Mouse (Mus musculus) liver, embryonic 12.5 days (tissue): ENCODE measurements around the gene BC037034. TPM values are rescaled to one million over a fixed set of nuclear protein-coding genes. Genes with fewer than 3 reads are reported as not detected.
A peak's percentile ranks its signal among the peaks of the same experiment; 100 is the strongest.

Experiments used
- ATAC-seq: fragments of 200-750 bp; cut with Nextera tagmentation; 2 replicates; pipeline ENCODE4 v1.8.0; 2017; ENCODE audit warnings: moderate number of reproducible peaks, mild to moderate bottlenecking, moderate library complexity
- H3K27ac ChIP-seq: fragments of 300-500 bp; sonication (generic); 2 replicates; pipeline ENCODE4 v1.5.1; 2016; ENCODE audit warnings: mild to moderate bottlenecking
- H3K27me3 ChIP-seq: fragments of 300-500 bp; sonication (generic); replicated peaks from 2 replicates; pipeline ENCODE4 v1.6.1; 2016; ENCODE audit warnings: mild to moderate bottlenecking, moderate library complexity
- H3K36me3 ChIP-seq: fragments of 300-500 bp; sonication (generic); 2 replicates; pipeline ENCODE4 v1.6.1; 2016; ENCODE audit warnings: mild to moderate bottlenecking, moderate library complexity
- H3K4me1 ChIP-seq: fragments of 300-500 bp; sonication (generic); 2 replicates; pipeline ENCODE4 v1.6.1; 2016
- H3K4me2 ChIP-seq: fragments of 300-500 bp; sonication (generic); 2 replicates; pipeline ENCODE4 v1.6.1; 2016; ENCODE audit warnings: mild to moderate bottlenecking, moderate library complexity
- H3K4me3 ChIP-seq: fragments of 300-500 bp; sonication (generic); 2 replicates; pipeline ENCODE4 v1.5.1; 2016; ENCODE audit warnings: mild to moderate bottlenecking, moderate library complexity
- H3K9ac ChIP-seq: fragments of 300-500 bp; sonication (generic); 2 replicates; pipeline ENCODE4 v1.6.1; 2016; ENCODE audit warnings: mild to moderate bottlenecking, moderate library complexity
- H3K9me3 ChIP-seq: fragments of 300-500 bp; sonication (generic); replicated peaks from 2 replicates; pipeline ENCODE4 v1.6.1; 2016; ENCODE audit warnings: mild to moderate bottlenecking, moderate library complexity
- WGBS: fragments of 180-500 bp; shearing (Covaris S2); methylation state at CpG from one replicate; pipeline ENCODE4 v1.1.7; 2016; ENCODE audit not compliant: insufficient replicate concordance; 5-methylcytosine and 5-hydroxymethylcytosine counted together
- polyA plus RNA-seq: library from polyadenylated mRNA; unstranded; fragments of >200 nt; fragmentation: Nextera tagmentation; extraction: Ambion mirVana; gene quantifications from 2 replicates; pipeline ENCODE4 v1.2.1, GENCODE M21; 2016

BC037034 gene
- 8.7 and 8.9 TPM in 2 replicates for polyA plus RNA-seq

DNA sequence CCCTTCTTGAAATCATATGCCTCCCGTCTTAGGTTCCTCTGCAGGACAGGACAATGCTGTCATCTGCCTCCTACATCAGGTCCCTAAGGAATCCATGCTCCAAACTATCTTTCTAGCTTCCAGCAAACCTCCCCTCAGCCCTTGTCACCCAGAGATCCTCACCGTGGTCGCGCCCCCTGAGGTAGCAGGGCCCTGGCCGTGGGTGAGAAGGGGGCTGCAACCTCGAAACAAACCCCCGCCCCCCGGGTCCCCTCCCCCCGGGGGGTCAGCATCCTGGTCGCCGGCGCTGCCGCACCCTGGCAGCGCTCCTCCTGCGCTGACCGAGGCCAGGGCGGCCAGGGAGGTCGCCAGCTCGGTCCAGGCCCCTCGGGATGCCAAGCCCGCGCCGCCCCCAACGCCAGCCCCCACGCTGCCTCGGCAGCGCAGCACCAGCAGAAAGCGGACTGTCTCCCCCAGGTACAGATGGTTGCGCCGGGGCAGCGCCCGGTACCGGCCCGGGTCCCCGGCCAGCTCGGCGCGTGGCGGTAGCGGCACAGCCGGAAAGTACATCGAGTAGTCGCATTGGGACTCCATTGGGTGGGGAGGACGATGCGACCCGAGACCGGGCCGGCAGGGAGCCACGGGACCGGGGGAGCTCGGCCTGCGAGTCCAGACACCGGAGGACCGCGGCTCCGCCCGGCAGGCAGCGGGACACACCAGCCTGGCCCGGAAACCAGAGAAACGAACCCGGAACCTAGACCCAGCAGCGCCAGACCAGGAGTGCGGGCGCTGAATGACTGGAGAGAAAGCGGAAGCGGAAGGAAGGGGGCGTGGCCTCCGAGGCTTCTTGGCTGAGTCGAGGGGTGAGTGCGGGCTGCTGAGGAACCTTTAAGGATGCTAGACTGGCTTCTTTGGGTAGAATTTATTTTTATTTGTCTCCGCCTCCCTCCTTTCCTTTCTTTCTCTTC, at the start of gene BC037034:
BC037034 (minus strand) TSS at position 774 of the 947 bp plus-strand sequence.
- H3K4me1 ChIP-seq = peaks cover 60% of the 10 kb centered on the region
- no peaks in the 10 kb centered on the region for H3K27me3 ChIP-seq
- peak within 1 kb of the TSS; percentile 96 for H3K9ac ChIP-seq
- peak; percentile 84 for ATAC-seq
- peaks cover 44% of the 10 kb centered on the region for H3K36me3 ChIP-seq
- no peaks in the 10 kb centered on the region for H3K9me3 ChIP-seq
- H3K4me3 ChIP-seq = peak within 1 kb of the TSS; percentile 89
- H3K4me2 ChIP-seq = peak within 1 kb of the TSS; percentile 95
- H3K27ac ChIP-seq = peak within 1 kb of the TSS; percentile 85
- WGBS = under 1% methylated on average over 70 of the region's 71 CpGs

DNA sequence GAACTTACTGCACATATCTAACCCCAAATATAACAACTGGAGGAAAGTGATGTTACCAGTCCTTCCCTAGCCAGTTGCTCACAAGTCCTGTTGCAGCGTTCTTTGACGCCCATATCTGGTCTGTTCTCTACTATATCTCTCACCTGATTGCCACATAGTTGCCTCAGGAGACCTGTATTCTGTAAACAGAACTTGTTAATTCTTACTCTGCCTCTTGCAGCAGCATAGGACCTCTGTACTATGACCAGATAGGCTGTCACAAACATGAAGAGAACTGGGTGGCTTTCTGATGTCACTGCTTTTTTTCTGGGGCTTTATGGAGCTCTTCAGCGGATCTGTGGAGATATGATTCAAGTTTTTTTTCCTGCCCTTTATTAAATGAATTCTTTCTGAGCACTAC, 49.0 kb upstream of the BC037034 start:
- H3K4me2 ChIP-seq = no peak overlapping the region
- H3K27ac ChIP-seq = no peak overlapping the region
- H3K9ac ChIP-seq = no peak overlapping the region
- H3K4me1 ChIP-seq = no peaks in the 10 kb centered on the region
- 73% methylated on average over 3 of the region's 3 CpGs for WGBS
- no peak for ATAC-seq
- no peak overlapping the region for H3K4me3 ChIP-seq
- 0 out of 2 replicates have a peak, but pooled peaks cover under 1% of the 10 kb centered on the region for H3K9me3 ChIP-seq
- H3K36me3 ChIP-seq = no peaks in the 10 kb centered on the region
- no peaks in the 10 kb centered on the region for H3K27me3 ChIP-seq

DNA sequence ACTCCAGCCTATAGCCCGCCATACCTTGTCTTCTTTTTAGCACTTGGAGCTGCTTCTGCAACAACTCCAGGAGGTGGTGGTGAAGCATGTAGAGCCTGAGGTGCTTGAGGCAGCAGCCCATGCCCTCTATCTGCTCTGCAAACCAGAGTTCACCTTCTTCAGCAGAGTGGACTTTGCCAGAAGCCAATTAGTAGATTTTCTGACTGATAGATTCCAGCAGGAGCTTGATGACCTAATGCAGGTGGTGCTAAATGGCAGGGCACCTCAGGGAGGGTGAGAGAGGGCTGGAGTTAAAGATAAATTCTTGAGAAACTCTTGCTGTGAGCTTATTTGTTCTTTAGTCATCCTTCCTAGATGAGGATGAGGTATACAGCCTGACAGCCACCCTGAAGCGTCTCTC, 35.8 kb upstream of the BC037034 start:
- Histone ChIP-seq H3K4me2 (no peak overlapping the region), H3K9ac (no peak overlapping the region), H3K4me3 (no peak overlapping the region), H3K36me3 (no peaks in the 10 kb centered on the region), H3K4me1 (no peaks in the 10 kb centered on the region), H3K9me3 (no peaks in the 10 kb centered on the region), H3K27me3 (no peaks in the 10 kb centered on the region), H3K27ac (no peak overlapping the region)
- 65% methylated on average over 2 of the region's 2 CpGs for WGBS
- no peak for ATAC-seq

DNA sequence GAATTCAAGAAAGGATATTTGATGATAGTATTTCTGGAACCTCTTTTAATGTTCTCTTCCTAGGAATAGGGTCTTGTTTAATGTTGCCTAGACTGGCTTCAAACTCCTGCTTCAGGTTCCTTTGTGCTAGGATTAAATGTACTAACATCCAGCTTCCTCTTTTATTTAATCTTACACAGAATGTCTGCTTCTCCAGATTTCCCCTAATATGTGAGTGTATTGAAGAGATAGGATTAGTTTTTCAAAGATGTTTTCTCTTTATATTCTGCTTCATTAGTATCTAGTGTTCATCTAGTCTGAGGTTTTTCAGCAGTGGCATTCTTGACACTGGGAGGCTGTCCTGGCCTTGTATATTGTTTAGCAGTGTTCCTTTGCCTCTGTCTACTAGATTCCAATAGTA, 30.3 kb upstream of the BC037034 start:
- Histone ChIP-seq H3K27me3 (no peaks in the 10 kb centered on the region), H3K4me3 (no peak overlapping the region), H3K4me2 (no peak overlapping the region), H3K27ac (no peak overlapping the region), H3K9ac (no peak overlapping the region), H3K36me3 (no peaks in the 10 kb centered on the region), H3K9me3 (no peaks in the 10 kb centered on the region), H3K4me1 (no peaks in the 10 kb centered on the region)
- ATAC-seq = no peak

DNA sequence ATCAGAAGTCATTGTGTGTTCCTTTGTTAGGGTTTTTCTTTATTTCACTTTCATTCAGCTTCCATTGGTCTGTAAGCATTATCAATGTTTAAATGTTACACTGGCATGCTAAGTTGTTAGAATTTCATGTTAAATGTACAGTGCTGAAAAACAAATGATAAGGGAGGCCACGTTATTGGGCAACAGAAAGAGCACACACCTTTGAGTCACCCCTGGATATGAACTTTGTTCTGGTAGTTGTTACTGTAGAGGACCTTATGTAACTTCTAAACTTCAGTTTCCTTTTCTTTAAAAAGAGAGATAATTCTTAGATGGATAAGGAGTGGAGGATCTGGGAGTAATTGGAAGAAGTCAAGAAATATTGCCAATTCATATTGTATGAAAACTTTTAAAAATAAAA, 27.8 kb upstream of the BC037034 start:
- no peak overlapping the region for H3K4me2 ChIP-seq
- no peaks in the 10 kb centered on the region for H3K27me3 ChIP-seq
- H3K4me1 ChIP-seq = no peaks in the 10 kb centered on the region
- H3K9me3 ChIP-seq = no peaks in the 10 kb centered on the region
- 54% methylated on average over 1 of the region's 1 CpGs for WGBS
- H3K27ac ChIP-seq = no peak overlapping the region
- H3K4me3 ChIP-seq = no peak overlapping the region
- no peaks in the 10 kb centered on the region for H3K36me3 ChIP-seq
- no peak for ATAC-seq
- H3K9ac ChIP-seq = no peak overlapping the region

DNA sequence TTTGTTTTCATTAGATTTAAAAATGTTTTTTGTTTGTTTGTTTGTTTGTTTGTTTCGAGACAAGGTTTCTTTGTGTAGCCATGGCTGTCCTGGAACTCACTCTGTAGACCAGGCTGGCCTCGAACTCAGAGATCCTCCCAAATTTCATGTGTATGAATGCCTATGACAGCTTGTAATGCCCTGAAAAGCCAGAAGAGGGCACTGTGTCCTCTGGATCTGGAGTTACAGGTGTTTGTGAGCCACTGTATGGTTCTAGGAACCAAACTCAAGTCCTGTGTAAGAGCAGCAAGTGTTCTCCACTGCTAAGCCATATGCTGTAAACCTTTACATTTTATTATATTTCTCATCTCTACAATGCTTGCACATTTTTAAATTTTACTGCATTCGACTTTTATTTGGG, 24.0 kb upstream of the BC037034 start:
- Histone ChIP-seq H3K9ac (no peak overlapping the region), H3K27ac (no peak overlapping the region), H3K4me2 (no peak overlapping the region), H3K9me3 (no peaks in the 10 kb centered on the region), H3K36me3 (no peaks in the 10 kb centered on the region), H3K27me3 (no peaks in the 10 kb centered on the region), H3K4me1 (no peaks in the 10 kb centered on the region), H3K4me3 (no peak overlapping the region)
- 58% methylated on average over 3 of the region's 3 CpGs for WGBS
- no peak for ATAC-seq

DNA sequence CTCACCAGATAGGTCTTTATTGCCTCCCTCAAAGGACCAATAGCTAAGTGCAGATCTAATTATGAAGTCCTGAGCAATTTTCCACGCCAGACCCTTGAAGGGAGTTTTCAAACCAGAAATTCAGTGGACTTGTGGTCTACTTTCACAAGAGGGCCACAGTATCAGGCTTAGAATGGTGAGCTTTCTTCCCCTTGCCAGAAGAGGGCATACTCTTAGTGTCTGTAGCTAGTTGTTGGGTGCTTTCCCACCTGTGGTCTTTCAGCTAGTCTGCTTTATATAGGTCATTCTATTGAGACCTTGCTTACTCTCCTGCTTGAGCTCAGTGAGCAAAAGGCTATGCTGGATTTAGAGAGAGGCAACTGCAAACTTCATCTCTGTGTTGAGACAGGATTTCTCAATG, 19.7 kb upstream of the BC037034 start:
- no peak overlapping the region for H3K9ac ChIP-seq
- H3K9me3 ChIP-seq = no peaks in the 10 kb centered on the region
- peaks cover 20% of the 10 kb centered on the region for H3K4me1 ChIP-seq
- ATAC-seq = no peak
- H3K36me3 ChIP-seq = no peaks in the 10 kb centered on the region
- peaks cover 13% of the 10 kb centered on the region for H3K27me3 ChIP-seq
- no peak overlapping the region for H3K4me3 ChIP-seq
- 46% methylated on average over 1 of the region's 1 CpGs for WGBS
- H3K4me2 ChIP-seq = no peak overlapping the region
- H3K27ac ChIP-seq = no peak overlapping the region

DNA sequence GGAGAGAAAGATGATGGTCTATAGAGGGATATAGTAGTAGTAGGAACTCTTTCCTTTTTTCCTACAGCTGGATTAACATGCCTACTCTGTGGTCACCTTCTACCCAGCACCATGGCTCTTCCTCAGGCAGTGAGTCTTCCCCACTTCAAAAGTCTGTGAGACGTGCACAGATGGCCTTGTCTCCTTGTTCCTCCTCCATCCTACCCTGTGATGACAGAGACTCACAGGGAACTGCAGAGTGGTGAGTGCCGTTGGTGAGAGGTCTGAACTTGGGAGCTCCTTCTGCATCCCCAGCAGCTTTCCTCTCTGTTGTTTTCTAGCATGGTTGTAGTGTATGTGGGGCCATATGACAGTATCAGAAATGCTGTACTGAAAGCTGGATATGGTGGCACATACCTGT, 18.0 kb upstream of the BC037034 start:
- H3K9me3 ChIP-seq = no peaks in the 10 kb centered on the region
- H3K27ac ChIP-seq = no peak overlapping the region
- H3K4me2 ChIP-seq = no peak overlapping the region
- H3K36me3 ChIP-seq = no peaks in the 10 kb centered on the region
- WGBS = 65% methylated on average over 2 of the region's 2 CpGs
- H3K9ac ChIP-seq = no peak overlapping the region
- ATAC-seq = no peak
- no peak overlapping the region for H3K4me3 ChIP-seq
- H3K27me3 ChIP-seq = peaks cover 29% of the 10 kb centered on the region
- peaks cover 21% of the 10 kb centered on the region for H3K4me1 ChIP-seq

DNA sequence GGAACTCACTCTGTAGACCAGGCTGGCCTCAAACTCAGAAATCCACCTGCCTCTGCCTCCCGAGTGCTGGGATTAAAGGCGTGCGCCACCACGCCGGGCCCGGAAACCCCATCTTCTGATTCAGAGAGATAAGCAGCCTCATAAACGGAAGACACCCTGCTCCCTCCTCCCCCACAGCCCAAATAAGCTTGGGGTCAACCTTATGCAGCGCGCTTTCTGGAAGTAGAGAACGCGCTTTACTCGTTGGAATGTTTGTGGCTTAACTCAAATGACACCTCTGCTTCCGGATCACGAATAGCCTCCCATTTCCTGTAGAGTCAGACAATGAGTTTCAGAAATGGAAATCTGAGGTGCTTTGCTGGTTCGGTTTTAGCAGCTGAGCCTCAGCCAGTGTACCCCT, 17.0 kb upstream of the BC037034 start:
- peaks cover 22% of the 10 kb centered on the region for H3K4me1 ChIP-seq
- no peaks in the 10 kb centered on the region for H3K9me3 ChIP-seq
- H3K36me3 ChIP-seq = no peaks in the 10 kb centered on the region
- 70% methylated on average over 15 of the region's 15 CpGs for WGBS
- H3K27me3 ChIP-seq = peaks cover 39% of the 10 kb centered on the region
- no peak for ATAC-seq
- H3K4me3 ChIP-seq = no peak overlapping the region
- no peak overlapping the region for H3K27ac ChIP-seq
- no peak overlapping the region for H3K9ac ChIP-seq
- H3K4me2 ChIP-seq = no peak overlapping the region

DNA sequence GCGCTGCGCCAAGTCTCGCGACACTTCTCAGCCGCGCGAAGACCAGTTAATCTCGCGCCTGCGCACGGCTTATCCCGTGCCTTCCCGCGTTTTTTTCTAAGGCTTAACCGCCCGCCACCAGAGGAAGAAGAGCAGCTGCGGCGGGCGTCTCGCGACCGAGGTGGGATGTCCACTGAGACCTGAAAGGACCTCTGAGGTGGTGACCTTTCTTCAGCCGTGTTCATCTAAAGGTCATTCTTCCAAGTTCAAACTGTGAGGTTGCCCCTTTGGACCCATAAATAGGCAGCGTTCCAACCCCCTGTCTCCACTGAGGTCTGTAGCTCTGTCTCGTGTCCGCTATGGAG, 16.6 kb upstream of the BC037034 start:
- Histone ChIP-seq H3K4me1 (peaks cover 26% of the 10 kb centered on the region), H3K9ac (no peak overlapping the region), H3K36me3 (no peaks in the 10 kb centered on the region), H3K27ac (no peak overlapping the region), H3K4me2 (peak overlapping the region; percentile 81), H3K27me3 (peaks cover 43% of the 10 kb centered on the region), H3K4me3 (peak overlapping the region; percentile 55), H3K9me3 (no peaks in the 10 kb centered on the region)
- WGBS = 20% methylated on average over 26 of the region's 26 CpGs
- ATAC-seq = no peak

DNA sequence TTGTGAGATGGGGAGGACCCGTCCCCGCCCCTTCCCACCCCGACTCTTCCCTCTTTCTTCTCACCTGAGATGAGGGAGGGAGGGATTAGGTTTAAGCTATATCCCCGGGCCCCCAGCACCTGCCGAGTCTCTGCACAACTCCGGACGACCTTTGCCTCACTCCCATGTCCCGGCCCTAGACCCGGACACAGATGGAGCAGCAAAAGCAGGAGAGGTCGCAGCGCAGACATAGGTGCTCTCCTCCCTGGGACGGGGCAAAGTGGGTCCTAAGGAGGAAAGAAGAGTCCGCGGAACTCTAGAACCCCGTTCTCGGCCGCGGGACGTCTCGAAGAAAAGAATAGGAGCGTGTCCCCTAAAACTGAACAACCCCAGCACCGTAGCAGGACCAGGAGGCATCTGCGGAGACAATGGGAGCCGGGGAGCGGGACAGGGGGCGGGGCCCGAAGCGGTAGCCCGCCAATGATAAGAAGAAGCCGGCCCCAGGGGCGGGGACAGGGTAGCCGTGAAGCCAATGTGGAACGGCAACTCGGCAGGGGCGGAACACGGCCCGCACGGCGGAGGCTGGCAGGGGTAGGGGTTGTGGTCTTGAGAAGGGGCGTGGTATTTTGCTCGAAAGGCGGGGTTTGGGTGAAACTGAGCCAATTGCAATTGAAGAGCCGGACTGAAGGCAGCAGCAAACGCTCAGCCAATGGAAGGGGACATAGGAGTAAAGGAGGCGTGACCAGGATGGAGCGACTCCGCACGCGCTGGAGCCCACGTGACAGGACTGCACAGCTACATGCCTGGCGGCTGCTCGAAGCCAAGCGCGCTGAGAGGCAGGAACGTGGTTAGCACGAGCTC, 16.0 kb upstream of the BC037034 start, which contains the start of the genes Gm43720, Gpc2 and Stag3:
Gm43720 (minus strand) TSS at position 374 of the 840 bp plus-strand sequence.
Gpc2 (minus strand) TSS at position 421 of the 840 bp plus-strand sequence.
Stag3 (plus strand) TSS at position 656 of the 840 bp plus-strand sequence.
- 1% methylated on average over 56 of the region's 56 CpGs for WGBS
- peaks cover 49% of the 10 kb centered on the region for H3K27me3 ChIP-seq
- no peaks in the 10 kb centered on the region for H3K36me3 ChIP-seq
- H3K9ac ChIP-seq = peak within 1 kb of the TSS; percentile 34
- H3K4me1 ChIP-seq = peaks cover 32% of the 10 kb centered on the region
- H3K4me2 ChIP-seq = peak within 1 kb of the TSS; percentile 81
- peak within 1 kb of the TSS; percentile 55 for H3K4me3 ChIP-seq
- H3K27ac ChIP-seq = no peak within 1 kb of the TSS
- H3K9me3 ChIP-seq = no peaks in the 10 kb centered on the region
- ATAC-seq = peak; percentile 99

DNA sequence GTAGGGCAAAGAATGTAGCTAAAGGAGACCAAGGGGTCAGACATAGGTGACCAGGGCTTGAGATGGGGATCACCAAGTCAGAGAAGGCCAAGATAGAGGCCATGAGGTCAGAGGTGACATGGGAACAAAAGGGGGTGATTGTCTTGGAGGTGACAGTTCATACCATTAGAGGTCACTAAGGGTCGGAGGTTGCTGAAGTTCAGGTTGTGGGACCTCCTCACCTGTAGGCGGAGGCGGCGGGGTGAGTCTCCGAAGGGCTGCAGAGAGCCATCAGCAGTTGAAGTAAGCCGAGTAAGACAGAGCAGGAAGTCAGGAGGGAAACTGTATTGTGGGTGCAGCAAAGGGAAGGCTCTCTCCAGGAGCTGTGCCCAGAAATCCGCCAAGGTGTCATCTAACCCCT, 14.2 kb upstream of the BC037034 start:
- no peak overlapping the region for H3K4me2 ChIP-seq
- no peak overlapping the region for H3K27ac ChIP-seq
- H3K4me3 ChIP-seq = no peak overlapping the region
- H3K9me3 ChIP-seq = no peaks in the 10 kb centered on the region
- H3K9ac ChIP-seq = no peak overlapping the region
- no peaks in the 10 kb centered on the region for H3K36me3 ChIP-seq
- peaks cover 67% of the 10 kb centered on the region for H3K27me3 ChIP-seq
- ATAC-seq = no peak
- peaks cover 32% of the 10 kb centered on the region for H3K4me1 ChIP-seq
- WGBS = 80% methylated on average over 7 of the region's 7 CpGs
